Mouse (Mus musculus) lung, postnatal 10 days (tissue): Measurements from ENCODE around the gene Tmem203.

Experiments
- DNase-seq: peaks from one replicate; pipeline ENCODE4 v3.0.0; 2021

Tmem203 gene

DNA sequence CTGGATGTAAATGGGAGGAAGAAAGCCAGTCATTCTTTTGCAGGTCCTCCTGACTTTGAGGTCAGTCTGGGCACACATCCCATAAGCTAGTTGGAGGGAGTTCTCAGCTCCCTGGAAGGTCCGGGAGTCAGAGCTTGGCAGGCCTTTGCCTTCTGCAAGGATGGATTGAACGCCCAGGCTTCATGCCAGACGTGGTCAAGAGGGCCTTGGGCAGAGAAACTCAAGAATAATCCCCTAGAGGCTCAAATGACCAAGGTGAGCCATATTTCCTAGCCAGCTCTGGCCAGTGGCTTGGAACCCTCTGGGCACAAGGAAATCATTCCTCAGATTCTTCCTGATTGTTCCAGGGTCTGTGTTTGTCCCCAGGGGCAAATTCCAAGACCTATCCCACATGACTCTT is 9.6 kb downstream of the Tmem203 start:
- no peak for DNase-seq

DNA sequence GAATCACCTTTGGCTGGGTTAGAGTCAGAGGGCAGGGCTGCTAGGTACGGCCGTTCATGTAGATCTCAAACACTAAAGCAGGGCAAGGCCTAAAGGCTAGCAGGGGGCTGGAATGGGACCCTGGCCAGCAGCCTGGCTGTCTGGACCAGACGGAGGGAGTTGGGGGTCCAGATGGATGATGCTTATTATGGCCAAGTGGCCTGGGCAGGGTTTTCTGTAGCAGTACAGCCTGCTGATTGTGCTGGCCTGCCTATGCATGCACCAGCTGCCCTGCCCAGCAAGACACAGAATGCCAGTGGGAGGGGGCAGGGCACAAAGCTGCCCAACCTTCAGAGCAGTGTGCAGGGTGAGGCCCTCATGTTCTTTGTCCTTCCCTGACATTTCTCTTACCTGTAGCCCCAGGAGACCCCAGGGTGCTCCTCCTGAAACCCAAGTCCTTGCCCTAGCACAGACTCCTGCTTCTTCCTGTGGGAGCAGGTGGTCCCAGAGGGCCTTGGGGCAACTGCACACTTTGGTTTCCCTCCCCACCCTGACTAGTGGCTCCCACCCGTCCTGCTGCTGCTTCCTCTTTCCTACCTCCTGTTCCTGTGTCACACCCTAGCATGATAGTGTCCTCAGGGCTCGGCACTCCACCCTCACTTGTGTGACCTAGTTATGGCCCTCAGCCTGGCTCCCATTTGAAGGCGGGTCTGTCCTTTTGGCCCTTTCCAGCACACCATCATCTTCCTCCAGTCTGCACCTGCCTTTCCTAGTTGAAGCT is 10.8 kb downstream of the Tmem203 start:
- no peak for DNase-seq

DNA sequence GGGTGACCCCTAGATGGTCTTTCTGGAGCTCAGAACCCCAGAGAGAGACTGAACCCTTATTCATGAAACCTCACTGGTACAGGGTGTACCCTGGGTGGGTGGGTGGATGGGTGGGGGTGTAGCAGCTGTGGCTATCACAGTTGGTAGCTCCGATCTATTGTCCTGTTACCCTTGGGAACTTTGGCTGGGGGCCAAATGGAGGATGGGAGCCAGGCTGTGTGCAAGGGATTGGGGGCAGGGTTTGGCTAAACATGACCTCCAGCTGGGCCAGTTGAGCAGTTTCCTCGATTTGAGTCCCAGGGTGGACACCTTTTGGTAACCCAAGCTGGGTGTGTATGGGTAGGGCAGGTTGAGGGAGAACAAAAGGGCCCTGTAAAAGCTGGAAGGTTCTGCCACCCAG is 11.5 kb downstream of the Tmem203 start:
- peak; percentile 53 for DNase-seq

DNA sequence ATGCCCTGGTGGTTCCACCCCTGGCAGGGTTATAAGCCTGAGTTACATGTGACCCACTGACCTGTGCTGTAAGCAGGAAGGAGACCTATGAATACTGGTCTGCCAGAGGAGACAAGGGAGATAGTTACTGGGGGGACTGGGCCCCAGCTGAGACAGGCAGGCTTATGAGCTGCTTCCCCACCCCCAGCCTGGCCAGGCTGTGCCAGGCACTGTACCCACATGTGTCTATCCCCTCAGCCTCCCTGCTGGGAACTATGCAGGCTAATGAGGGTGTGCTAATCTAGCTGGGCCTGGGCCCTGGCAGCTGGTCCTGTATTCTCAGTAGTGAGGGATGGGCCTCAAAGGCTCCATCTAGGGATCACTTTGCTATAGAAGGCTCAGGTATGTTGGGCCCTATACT is 12.0 kb downstream of the Tmem203 start:
- no peak for DNase-seq

DNA sequence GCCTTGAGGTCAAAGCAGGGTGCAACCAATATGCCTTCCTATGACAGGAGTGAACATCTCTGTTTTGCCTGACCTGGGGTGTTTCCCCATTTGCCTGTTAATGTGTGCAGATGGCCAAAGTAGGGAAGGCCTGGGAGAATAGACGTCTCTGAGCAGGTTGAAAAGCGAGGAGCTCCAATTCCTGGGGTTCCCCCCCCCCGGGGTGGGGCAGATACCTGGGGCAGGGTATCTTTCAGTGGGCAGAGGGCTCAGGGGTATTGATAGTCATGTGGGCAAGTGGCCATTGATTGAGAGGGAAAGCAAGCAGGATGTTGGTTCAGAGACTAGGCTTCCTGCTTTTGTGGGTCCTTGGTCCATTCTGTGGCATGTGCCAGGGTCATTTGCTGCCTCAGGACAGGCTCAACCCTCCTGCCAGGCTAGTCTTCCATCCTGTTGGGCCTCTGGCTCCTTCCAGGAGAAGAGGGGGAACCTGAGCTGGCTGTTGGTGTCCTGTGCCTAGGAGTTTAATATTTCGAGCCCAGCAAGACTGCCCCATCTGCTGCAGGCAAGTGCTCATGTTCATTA is 12.6 kb downstream of the Tmem203 start:
- DNase-seq = no peak

DNA sequence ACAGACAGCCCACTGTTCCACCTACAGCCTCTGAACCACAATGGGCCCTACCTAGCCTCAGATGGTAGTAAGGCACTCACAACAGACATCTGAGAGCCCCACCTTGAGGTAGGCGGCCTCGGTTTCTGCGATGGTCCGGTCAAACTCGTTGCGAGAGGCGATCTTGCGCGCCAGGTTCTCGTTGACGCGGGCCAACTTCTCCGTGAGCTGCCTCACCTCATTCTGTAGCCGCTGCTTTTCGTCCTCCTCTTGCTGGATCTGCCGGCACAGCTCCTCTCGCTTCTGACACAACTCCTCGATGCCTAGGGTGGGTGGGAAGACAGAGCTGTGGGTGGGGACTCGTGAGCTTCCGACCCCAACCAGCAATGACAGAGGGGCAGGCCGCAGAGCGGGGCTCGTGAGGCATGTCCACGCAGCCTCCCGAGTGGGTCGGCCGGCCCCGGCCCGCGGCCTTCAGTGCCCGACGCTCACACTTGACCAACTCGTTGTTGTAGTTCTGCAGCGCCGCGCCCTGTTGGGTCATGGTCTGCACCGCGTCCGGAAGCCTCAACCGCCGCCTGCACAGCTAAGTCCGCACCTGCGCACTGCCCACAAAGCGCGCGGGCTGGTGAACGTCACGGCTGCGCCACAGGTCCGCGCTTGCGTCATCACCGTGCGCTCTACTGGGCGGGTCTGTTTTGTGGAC is 16.7 kb downstream of the Tmem203 start, which contains the start of the genes Ssna1 and Anapc2:
TSS of gene Ssna1 (minus strand) at position 612 of the 685 bp plus-strand sequence.
TSS of gene Anapc2 (plus strand) at position 652 of the 685 bp plus-strand sequence.
- peak; percentile 99 for DNase-seq

DNA sequence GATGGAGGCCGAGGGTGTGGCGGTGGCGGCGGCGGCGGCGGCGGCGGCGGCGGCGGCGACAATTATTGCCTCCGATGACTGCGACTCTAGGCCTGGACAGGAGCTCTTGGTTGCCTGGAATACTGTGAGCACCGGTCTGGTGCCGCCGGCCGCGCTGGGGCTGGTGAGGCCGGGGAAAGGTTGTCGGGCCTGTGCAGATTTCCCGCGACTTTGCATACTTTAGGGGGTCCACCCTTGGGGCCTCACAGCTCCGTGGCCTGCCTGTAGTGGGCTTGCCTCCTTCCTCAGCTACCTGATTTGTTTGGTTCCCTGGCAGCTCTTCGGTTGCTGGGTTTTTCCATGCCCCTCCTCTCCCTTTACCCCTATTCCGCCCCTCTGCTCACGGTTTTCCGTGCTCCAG is 17.3 kb downstream of the Tmem203 start:
- DNase-seq = no peak

DNA sequence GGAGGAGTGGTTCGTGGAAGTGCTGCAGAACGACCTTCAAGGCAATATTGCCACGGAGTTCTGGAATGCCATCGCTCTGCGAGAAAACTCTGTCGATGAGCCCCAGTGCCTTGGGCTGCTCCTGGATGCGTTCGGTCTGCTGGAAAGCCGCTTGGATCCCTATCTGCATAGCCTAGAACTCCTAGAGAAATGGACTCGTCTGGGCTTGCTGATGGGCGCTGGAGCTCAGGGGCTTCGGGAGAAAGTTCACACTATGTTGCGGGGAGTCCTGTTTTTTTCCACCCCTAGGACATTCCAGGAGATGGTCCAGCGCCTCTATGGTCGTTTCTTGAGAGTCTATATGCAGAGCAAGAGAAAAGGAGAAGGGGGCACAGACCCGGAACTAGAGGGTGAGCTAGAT is 17.8 kb downstream of the Tmem203 start:
- no peak for DNase-seq

DNA sequence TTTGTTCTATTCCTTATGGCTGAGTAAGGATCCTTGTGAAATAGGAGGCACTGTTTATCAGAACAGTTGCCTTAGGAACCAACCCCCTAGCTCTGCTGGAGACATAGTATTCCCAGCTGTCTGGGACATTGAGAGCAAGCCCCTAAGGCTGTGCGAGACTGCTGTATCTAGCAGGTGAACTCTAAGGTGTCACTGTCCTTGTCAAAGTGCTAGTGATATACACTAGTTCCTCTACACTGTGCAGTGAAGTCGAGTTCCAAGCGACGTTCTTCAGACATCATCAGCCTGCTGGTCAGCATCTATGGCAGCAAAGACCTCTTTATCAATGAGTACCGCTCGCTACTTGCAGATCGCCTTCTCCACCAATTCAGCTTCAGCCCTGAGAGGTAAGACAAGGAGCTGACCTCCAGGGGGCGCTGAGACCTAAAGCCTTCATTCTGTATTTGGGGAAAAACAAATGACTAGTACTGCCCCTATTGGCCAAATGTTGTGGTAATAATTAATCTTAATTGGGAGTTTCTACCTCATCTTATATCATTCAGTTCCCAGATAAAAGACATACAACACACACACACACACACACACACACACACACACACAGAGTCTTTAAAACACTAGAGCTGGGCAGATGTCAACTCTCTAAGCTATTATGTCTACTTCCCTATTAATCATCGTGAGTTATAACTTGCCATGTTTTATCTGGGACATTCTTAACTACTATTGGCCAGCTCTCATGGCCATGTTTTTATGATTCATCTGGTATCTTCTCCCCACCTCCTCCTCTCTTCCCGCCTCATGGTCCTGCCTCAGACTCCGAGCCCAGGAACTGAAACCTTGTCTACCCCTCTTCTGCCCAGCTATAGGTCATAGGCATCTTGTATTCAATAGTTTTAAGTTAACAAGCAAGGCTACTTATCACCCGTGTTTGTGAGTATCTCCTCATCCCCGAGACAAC is 24.0 kb downstream of the Tmem203 start:
- peak; percentile 91 for DNase-seq

DNA sequence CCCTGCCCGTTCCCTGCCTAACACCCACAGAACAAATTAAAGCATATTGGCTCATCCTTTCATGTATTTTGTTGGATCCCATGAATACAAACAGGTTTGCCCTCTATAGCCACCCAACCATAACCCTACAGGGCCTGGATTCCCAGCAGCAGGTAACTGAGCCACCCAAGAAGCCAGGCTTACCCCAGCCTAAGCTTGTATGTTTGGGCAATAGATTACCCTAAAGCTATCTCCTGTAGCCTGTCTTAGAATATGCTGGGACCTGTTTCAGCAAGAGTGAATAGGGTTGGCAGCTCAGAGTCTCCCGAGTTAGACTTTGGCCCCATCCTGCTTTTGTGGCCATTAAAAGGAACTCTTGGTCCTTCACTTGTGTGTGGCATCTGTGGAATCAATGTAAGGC is 30.3 kb downstream of the Tmem203 start:
- no peak for DNase-seq

DNA sequence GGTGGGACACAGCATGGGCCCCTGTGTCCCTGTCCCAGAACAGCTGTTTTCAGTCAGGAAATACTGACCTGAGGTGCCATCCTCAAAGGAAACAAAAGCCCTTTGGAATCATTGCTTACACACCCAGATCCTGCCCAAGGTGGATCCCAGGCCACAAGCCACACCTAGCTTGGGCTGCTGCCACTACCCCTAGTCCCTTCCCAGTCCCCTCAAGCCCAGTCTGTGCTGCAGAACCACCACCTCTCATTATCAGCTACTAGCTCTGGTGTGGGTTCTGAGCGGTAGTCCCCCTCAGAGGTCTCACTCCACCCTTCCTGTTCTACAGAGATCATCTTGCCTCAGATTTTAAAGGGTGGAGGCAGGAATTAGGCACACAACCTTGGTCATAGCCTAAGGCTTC is 31.1 kb downstream of the Tmem203 start:
- no peak for DNase-seq

DNA sequence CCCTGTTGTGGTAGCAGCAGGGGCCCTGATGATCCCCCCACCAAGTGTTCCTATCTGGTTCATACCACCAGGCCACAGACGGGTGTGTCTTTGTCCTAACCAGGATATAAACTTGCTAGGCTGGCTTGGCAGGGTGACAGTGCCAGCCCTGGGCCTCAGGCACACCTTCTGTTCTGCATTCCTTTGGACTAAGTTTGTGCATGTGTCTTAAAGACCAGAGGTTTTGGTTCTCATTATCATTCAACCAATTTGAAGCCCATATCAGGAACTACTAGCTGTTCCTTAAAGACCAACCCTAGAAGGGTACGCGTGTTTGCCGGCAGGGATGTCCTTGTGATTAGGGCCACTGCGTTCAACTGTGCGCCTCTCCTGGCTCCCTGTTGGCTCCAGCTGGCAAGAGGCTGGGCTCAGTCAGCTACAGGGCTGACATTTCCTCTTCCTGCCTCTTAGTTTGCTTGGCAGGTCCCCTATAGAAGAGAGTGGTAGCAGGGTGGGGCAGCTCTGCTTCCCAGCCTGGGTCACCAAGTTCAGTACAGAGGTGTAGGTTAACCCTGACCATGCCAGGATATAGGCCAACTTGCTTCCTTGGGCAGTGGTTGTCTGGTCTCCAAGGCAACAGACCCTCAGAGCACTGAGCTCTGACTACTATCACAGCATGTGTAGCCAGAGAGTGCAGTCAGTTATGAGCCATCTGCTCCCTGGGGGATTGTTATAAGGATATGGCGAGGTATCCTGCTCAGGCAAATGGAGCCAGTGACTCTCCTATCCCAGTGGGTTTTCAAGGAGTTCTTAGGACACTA is 31.8 kb downstream of the Tmem203 start:
- DNase-seq = peak; percentile 62

DNA sequence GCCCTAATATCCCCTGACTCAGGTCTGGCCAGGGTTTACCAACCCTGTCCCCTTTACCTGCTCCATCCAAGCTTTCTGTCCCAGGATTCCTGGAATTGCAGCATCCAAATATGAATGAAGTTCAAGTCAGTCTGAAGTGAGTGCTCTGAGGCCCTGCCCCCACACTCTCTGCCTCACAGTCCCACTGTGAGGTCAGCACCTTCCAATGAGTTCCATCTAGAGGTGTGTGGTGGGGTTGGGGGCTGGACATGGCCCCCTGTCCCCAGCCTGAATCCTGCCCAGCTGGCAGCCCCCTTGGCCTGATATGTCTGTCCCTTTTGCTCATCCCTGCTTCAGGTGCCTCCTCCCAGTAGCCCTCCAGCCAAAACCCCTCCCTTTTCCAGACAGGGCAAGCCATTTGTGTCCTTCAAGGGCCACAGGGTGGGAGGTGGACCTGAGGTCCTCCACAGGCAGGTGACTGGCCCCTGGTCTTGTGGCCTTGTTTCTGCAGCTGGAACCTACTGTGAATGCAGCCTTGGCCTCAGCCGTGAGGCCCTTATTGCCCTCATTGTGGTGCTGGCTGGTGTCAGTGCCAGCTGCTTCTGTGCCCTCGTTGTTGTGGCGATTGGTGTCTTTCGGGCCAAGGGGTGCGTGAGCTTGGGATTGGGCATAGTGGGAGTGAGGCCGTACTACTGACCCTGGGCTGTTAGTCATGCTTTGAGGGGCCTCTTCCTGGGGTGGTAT is 32.8 kb downstream of the Tmem203 start, which contains the start of gene Tmem210:
TSS of gene Tmem210 (plus strand) at position 219 of the 723 bp plus-strand sequence.
- no peak for DNase-seq

DNA sequence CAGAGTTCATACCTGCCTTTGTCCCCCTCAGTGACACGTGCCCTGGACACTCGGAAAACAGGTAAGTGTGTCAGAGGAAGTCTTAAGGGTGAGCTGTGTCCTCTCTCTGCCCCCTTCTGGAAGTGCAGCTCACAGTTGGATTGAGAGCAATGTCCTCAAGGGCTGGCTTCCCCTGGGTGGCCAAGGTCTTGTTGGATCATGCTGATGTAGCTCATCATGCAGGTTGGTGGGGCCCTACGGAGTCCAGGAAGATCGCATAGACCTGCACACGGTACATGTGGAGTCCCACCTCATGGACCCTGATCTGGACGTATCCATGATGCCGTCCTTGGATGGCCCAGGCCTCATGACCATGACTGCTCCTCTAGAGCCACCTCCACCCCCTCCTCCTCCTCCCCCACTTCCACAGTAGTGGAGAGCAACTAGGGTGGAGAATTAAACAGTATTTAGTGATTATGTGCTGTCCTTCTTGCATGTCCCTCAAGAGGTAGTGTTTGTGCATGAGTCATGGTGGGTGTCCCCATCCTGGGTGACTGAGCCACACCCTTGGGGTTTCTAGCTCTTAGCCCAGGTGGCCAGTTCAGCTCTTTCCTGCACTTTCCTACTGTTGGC is 33.6 kb downstream of the Tmem203 start:
- DNase-seq = no peak

DNA sequence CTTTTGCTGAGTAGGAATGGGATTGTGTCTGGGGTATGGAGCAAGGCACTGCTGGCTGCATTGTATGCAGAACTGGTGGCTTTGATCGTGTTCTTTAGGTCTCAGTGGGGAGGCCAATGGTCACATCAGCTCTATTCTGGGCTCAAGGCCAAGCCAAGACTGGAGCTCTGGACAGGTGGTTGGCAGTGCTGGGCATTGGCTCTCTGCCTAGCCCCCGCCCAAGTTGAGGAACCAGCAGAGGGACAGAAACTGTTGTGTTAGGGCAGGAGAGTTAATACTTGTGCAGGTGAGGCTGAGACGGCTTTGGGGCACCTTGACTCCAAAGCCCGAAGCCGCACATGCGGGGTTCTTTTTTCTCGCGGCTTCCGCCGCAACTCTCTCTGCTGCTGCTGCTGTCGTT is 34.4 kb downstream of the Tmem203 start, which contains the start of gene Lrrc26:
TSS of gene Lrrc26 (plus strand) at position 265 of the 400 bp plus-strand sequence.
- DNase-seq = peak; percentile 53

DNA sequence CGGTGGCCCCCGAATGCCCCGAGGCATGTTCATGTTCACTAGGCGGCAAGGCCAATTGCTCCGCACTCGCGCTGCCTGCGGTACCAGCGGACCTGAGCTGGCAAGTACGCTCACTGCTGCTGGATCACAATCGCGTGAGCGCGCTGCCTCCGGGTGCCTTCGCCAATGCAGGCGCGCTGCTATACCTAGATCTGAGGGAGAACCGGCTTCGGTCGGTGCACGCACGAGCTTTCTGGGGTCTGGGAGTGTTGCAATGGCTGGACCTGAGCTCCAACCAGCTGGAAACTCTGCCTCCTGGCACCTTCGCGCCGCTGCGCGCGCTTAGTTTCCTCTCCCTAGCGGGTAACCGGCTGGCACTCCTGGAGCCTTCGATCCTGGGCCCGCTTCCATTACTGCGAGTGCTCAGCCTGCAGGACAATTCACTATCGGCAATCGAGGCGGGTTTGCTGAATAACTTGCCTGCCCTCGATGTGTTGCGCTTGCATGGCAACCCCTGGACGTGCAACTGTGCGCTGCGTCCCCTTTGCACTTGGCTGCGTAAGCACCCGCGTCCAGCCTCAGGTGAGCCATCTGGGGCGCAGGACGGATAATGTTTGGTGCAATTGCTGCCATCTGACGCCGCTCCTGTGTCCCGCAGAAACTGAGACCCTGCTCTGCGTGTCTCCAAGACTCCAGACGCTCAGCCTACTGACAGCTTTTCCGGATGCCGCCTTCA is 35.0 kb downstream of the Tmem203 start:
- DNase-seq = no peak

DNA sequence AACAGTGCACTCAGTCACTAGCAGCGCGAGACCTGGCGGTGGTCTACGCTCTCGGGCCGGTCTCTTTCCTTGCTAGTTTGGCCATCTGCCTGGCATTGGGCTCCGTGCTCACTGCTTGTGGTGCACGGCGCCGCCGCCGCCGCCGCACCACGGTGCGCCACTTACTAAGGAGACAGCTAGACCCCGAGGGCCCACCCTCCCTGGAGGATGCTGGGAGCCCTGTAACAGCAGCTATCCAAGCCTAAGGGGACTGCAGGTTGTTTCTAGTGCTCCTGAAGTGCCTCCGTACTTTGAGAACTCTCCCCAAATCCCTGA is 35.5 kb downstream of the Tmem203 start:
- no peak for DNase-seq

DNA sequence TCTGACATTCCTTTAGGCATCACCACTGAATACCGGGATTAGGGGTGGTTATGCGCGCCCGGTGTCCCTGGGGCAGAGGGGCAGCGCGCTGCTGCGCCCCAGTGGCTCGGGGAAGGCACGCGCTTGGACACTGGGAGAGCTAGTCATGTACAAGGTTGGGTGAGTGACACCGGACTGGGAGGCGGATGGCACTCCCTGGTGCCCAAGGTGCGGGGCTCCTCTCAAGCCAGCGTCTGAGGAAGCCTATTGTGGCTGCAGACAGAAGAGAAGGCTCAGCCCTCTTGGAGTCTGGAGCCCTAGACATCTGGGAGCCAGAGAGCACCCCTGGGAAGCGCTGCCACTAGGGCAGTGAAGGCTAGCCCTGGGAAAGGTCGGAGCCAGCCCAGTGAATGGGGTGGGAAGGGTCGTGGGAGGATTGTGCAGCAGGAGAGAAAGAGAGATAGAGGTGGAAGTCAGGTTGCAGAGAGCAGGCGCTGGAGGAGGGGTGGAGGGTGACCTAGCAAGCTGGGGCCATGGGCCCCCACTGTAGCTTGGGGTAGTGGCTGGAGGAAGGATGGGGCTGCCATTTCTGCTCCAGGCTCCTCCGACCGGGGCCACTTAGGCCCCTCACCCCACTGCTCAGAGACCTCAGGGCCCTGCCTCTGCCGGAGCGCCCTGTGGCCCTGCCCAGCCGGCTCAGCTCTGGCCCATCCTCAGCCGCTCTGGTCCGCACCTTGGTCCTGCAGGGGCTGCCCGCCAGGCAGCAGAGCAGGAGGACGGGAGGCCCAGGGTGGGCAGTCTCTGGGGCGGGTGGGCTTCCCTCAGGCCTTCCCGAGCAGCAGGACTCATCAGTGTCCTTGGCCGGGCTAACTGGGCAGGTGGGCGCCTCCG is 36.2 kb downstream of the Tmem203 start:
- no peak for DNase-seq

DNA sequence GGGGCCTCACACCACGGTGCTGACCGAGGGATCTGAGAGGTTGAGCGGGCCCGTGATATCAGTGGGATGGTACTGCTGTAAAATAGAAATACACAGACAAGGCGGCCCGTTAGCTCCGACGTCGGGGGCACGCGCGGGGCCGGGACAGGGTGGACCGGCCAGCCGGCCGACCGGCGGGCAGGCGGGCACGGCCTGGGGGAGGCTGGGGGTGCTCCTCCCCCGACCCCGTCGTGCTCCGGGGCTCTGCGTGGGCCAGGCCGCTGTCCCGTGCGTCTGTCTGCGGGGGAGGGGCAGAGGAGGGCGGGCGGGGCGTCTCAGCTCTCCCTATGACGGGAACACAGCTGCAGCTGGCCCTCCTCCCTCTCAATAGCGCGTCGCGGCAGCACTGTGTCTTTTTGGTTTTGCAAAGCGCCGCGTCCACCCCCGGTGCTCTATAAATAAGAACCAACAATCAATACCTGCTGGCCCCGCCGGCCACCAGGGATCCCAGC is 36.9 kb downstream of the Tmem203 start:
- DNase-seq = no peak
